Mouse (Mus musculus) megakaryocyte, embryonic 14.5 days (primary cell): Measurements from ENCODE around the gene Hyal1.

Source experiments
- FLI1 ChIP-seq: IDR thresholded peaks from 2 replicates; pipeline ENCODE4 v1.6.1; 2012; ENCODE audit warnings: low read length, inconsistent platforms, mixed read lengths
- GATA1 ChIP-seq: IDR thresholded peaks from 3 replicates; pipeline ENCODE4 v1.6.1; 2012; ENCODE audit warnings: mixed read lengths, low read length, inconsistent platforms, borderline replicate concordance

- TF ChIP-seq FLI1 (no peak), GATA1 (no peak)
Observed at GRCm38 (mm10) chr9:107541005-107541404, 35.7 kb upstream of the Hyal1 start.
